Mouse (Mus musculus) MEL (cell line): ENCODE results near the gene Dot1l. TPM values are rescaled to one million over a fixed set of nuclear protein-coding genes. Genes with fewer than 3 reads are reported as not detected.

Experiments used
- DNase-seq: peaks from one replicate; pipeline ENCODE4 v3.0.0; 2011; ENCODE audit warnings: low read depth, low spot score
- H3K27ac ChIP-seq: 2 replicates; pipeline ENCODE4 v1.5.1; 2012; ENCODE audit warnings: low read depth, mild to moderate bottlenecking, control low read depth, low read length, moderate library complexity; ENCODE audit not compliant: control insufficient read depth
- H3K27me3 ChIP-seq, 2 experiments: fragments of 150-350 bp in 1 of 2; sonication (generic) in 1 of 2; 2 replicates each; pipeline ENCODE4 v1.6.1; 2012; ENCODE audit warnings: low read length in 2 of 2, mild to moderate bottlenecking in 2 of 2, improper control_type of control experiment in 1 of 2, moderate library complexity in 1 of 2; ENCODE audit not compliant: insufficient read depth in 2 of 2, control insufficient read depth in 1 of 2
- H3K36me3 ChIP-seq, 2 experiments: 2 replicates each; pipeline ENCODE4 v1.6.1; 2012 to 2014; ENCODE audit warnings: low read length in 2 of 2, improper control_type of control experiment in 1 of 2, inconsistent platforms in 1 of 2, mild to moderate bottlenecking in 1 of 2; ENCODE audit not compliant: insufficient read depth in 2 of 2, control insufficient read depth in 1 of 2
- H3K4me1 ChIP-seq, 2 experiments: fragments of 150-350 bp in 1 of 2; sonication (generic) in 1 of 2; 2 replicates each; pipeline ENCODE4 v1.6.1; 2012; ENCODE audit warnings: low read length in 2 of 2, improper control_type of control experiment in 1 of 2, mild to moderate bottlenecking in 1 of 2; ENCODE audit not compliant: insufficient read depth in 2 of 2, control insufficient read depth in 1 of 2
- H3K4me3 ChIP-seq, 2 experiments: fragments of 150-350 bp in 1 of 2; sonication (generic) in 1 of 2; 2 replicates each; pipeline ENCODE4 v1.5.1; 2012; ENCODE audit warnings: low read depth in 2 of 2, low read length in 2 of 2, mild to moderate bottlenecking in 2 of 2, moderate library complexity in 2 of 2, control low read depth in 1 of 2, improper control_type of control experiment in 1 of 2; ENCODE audit not compliant: control insufficient read depth in 1 of 2, insufficient read depth in 1 of 2
- H3K79me2 ChIP-seq: 2 replicates; pipeline ENCODE4 v1.6.1; 2012; ENCODE audit warnings: mild to moderate bottlenecking, low read length, moderate library complexity; ENCODE audit not compliant: control insufficient read depth, poor library complexity, insufficient read depth
- H3K9ac ChIP-seq: 2 replicates; pipeline ENCODE4 v1.6.1; 2012; ENCODE audit warnings: low read depth, mild to moderate bottlenecking, control low read depth, low read length, moderate library complexity; ENCODE audit not compliant: control insufficient read depth, poor library complexity, severe bottlenecking
- H3K9me3 ChIP-seq: fragments of 150-350 bp; sonication (generic); replicated peaks from 2 replicates; pipeline ENCODE4 v1.6.1; 2012; ENCODE audit warnings: mild to moderate bottlenecking, low read length, improper control_type of control experiment, moderate library complexity; ENCODE audit not compliant: insufficient read depth
- BHLHE40 ChIP-seq: IDR thresholded peaks from 2 replicates; pipeline ENCODE4 v1.6.1; 2012; ENCODE audit warnings: low read depth, mild to moderate bottlenecking, inconsistent platforms, low read length, improper control_type of control experiment, borderline replicate concordance
- CHD1 ChIP-seq: IDR thresholded peaks from 2 replicates; pipeline ENCODE4 v1.6.1; 2012; ENCODE audit warnings: low read depth, mild to moderate bottlenecking, inconsistent platforms, low read length, improper control_type of control experiment
- CHD2 ChIP-seq: IDR thresholded peaks from 2 replicates; pipeline ENCODE4 v1.6.1; 2011; ENCODE audit warnings: low read length, improper control_type of control experiment
- CTCF ChIP-seq, 3 experiments: IDR thresholded peaks in 2 of 3; conservative IDR thresholded peaks in 1 of 3; 2 replicates each; pipeline ENCODE4 v1.5.1; 2011 to 2012; ENCODE audit warnings: low read length in 3 of 3, low read depth in 2 of 3, mild to moderate bottlenecking in 2 of 3, improper control_type of control experiment in 1 of 3, inconsistent platforms in 1 of 3, mixed read lengths in 1 of 3, moderate library complexity in 1 of 3; ENCODE audit not compliant: control insufficient read depth in 1 of 3, insufficient read depth in 1 of 3, poor library complexity in 1 of 3, severe bottlenecking in 1 of 3
- E2F4 ChIP-seq: IDR thresholded peaks from 2 replicates; pipeline ENCODE4 v1.6.1; 2011; ENCODE audit warnings: low read depth, low read length, improper control_type of control experiment, borderline replicate concordance
- ELF1 ChIP-seq: IDR thresholded peaks from 2 replicates; pipeline ENCODE4 v1.6.1; 2014; ENCODE audit warnings: low read depth, mild to moderate bottlenecking, inconsistent platforms, low read length, improper control_type of control experiment, moderate library complexity
- EP300 ChIP-seq, 2 experiments: IDR thresholded peaks; 2 replicates each; pipeline ENCODE4 v1.6.1; 2011; ENCODE audit warnings: improper control_type of control experiment in 2 of 2, low read length in 2 of 2, low read depth in 1 of 2, mild to moderate bottlenecking in 1 of 2
- ETS1 ChIP-seq: IDR thresholded peaks from 2 replicates; pipeline ENCODE4 v1.6.1; 2012; ENCODE audit warnings: low read depth, mild to moderate bottlenecking, inconsistent platforms, low read length, improper control_type of control experiment, moderate library complexity
- GABPA ChIP-seq: IDR thresholded peaks from 2 replicates; pipeline ENCODE4 v1.6.1; 2012; ENCODE audit warnings: low read depth, mild to moderate bottlenecking, inconsistent platforms, low read length, improper control_type of control experiment, moderate library complexity
- HCFC1 ChIP-seq: IDR thresholded peaks from 2 replicates; pipeline ENCODE4 v1.6.1; 2012; ENCODE audit warnings: low read depth, mild to moderate bottlenecking, inconsistent platforms, low read length, improper control_type of control experiment, moderate library complexity
- JUND ChIP-seq: IDR thresholded peaks from 2 replicates; pipeline ENCODE4 v1.6.1; 2011; ENCODE audit warnings: low read depth, mild to moderate bottlenecking, improper control_type of control experiment, low read length
- MAFK ChIP-seq: IDR thresholded peaks from 2 replicates; pipeline ENCODE4 v1.6.1; 2011; ENCODE audit warnings: low read depth, mild to moderate bottlenecking, low read length, improper control_type of control experiment, borderline replicate concordance
- MAX ChIP-seq: IDR thresholded peaks from 2 replicates; pipeline ENCODE4 v1.6.1; 2011; ENCODE audit warnings: low read length, improper control_type of control experiment
- MAZ ChIP-seq: IDR thresholded peaks from 2 replicates; pipeline ENCODE4 v1.6.1; 2012; ENCODE audit warnings: low read depth, mild to moderate bottlenecking, inconsistent platforms, low read length, improper control_type of control experiment
- MXI1 ChIP-seq: IDR thresholded peaks from 2 replicates; pipeline ENCODE4 v1.6.1; 2011; ENCODE audit warnings: mild to moderate bottlenecking, low read depth, low read length, improper control_type of control experiment
- NELFE ChIP-seq: IDR thresholded peaks from 2 replicates; pipeline ENCODE4 v1.6.1; 2011; ENCODE audit warnings: low read depth, low read length, improper control_type of control experiment
- NRF1 ChIP-seq: IDR thresholded peaks from 2 replicates; pipeline ENCODE4 v1.6.1; 2014; ENCODE audit warnings: low read depth, mild to moderate bottlenecking, inconsistent platforms, low read length, improper control_type of control experiment, moderate library complexity; ENCODE audit not compliant: poor library complexity, insufficient read depth, severe bottlenecking
- POLR2A ChIP-seq, 2 experiments: IDR thresholded peaks; 2 replicates each; pipeline ENCODE4 v1.6.1; 2011 to 2012; ENCODE audit warnings: low read length in 2 of 2, mild to moderate bottlenecking in 2 of 2, control low read depth in 1 of 2, improper control_type of control experiment in 1 of 2, low read depth in 1 of 2, moderate library complexity in 1 of 2; ENCODE audit not compliant: control insufficient read depth in 1 of 2, insufficient read depth in 1 of 2, poor library complexity in 1 of 2
- POLR2AphosphoS2 ChIP-seq: IDR thresholded peaks from 2 replicates; pipeline ENCODE4 v1.6.1; 2011; ENCODE audit warnings: low read length, improper control_type of control experiment
- POLR2AphosphoS5 ChIP-seq: IDR thresholded peaks from 2 replicates; pipeline ENCODE4 v1.6.1; 2012; ENCODE audit warnings: low read depth, borderline replicate concordance, mild to moderate bottlenecking, inconsistent platforms, low read length, moderate library complexity, mixed read lengths
- RAD21 ChIP-seq: IDR thresholded peaks from 2 replicates; pipeline ENCODE4 v1.6.1; 2011; ENCODE audit warnings: mild to moderate bottlenecking, low read depth, low read length, improper control_type of control experiment
- SIN3A ChIP-seq: IDR thresholded peaks from 2 replicates; pipeline ENCODE4 v1.6.1; 2012; ENCODE audit warnings: low read length, improper control_type of control experiment, inconsistent platforms
- SMC3 ChIP-seq: IDR thresholded peaks from 2 replicates; pipeline ENCODE4 v1.6.1; 2011; ENCODE audit warnings: low read depth, low read length, improper control_type of control experiment
- TAL1 ChIP-seq: IDR thresholded peaks from 2 replicates; pipeline ENCODE4 v1.6.1; 2012; ENCODE audit warnings: mild to moderate bottlenecking, inconsistent platforms, low read length, moderate library complexity, mixed read lengths
- TBP ChIP-seq: IDR thresholded peaks from 2 replicates; pipeline ENCODE4 v1.8.0; 2011; ENCODE audit warnings: low read depth, low read length, improper control_type of control experiment
- TCF12 ChIP-seq: IDR thresholded peaks from 2 replicates; pipeline ENCODE4 v1.6.1; 2014; ENCODE audit warnings: low read depth, mild to moderate bottlenecking, inconsistent platforms, low read length, improper control_type of control experiment, moderate library complexity
- UBTF ChIP-seq: IDR thresholded peaks from 2 replicates; pipeline ENCODE4 v1.6.1; 2012; ENCODE audit warnings: low read depth, mild to moderate bottlenecking, inconsistent platforms, low read length, improper control_type of control experiment, moderate library complexity, borderline replicate concordance; ENCODE audit not compliant: insufficient read depth
- USF1 ChIP-seq: IDR thresholded peaks from 2 replicates; pipeline ENCODE4 v1.6.1; 2014; ENCODE audit warnings: low read depth, mild to moderate bottlenecking, inconsistent platforms, low read length, improper control_type of control experiment, moderate library complexity
- ZKSCAN1 ChIP-seq: IDR thresholded peaks from 2 replicates; pipeline ENCODE4 v1.6.1; 2012; ENCODE audit warnings: low read depth, mild to moderate bottlenecking, inconsistent platforms, low read length, improper control_type of control experiment, moderate library complexity
- ZMIZ1 ChIP-seq: IDR thresholded peaks from 2 replicates; pipeline ENCODE4 v1.6.1; 2012; ENCODE audit warnings: low read depth, mild to moderate bottlenecking, inconsistent platforms, low read length, improper control_type of control experiment, moderate library complexity
- ZNF384 ChIP-seq: IDR thresholded peaks from 2 replicates; pipeline ENCODE4 v1.6.1; 2012; ENCODE audit warnings: low read depth, mild to moderate bottlenecking, inconsistent platforms, low read length, improper control_type of control experiment
- polyA plus RNA-seq, 2 experiments: library from polyadenylated mRNA; stranded (reverse) in 1 of 2; unstranded in 1 of 2; fragments of >175 nt in 1 of 2; fragments of >200 nt in 1 of 2; gene quantifications; 2 replicates each; pipeline versions ENCODE4 v1.2.1 to v1.2.4; 2012; ENCODE audit warnings: low replicate concordance in 2 of 2, low read depth in 1 of 2; ENCODE audit not compliant: insufficient read length in 2 of 2, insufficient read depth in 1 of 2, missing spikeins in 1 of 2
- total RNA-seq: library from RNA; depleted of rRNA; stranded (reverse); fragments of 300-350 nt; gene quantifications from 2 replicates; pipeline ENCODE4 v1.2.3, GENCODE M21; 2012

Dot1l gene
- total and polyA plus RNA-seq, 3 experiments: 15.0 to 70.6 TPM; not detected in 1

DNA sequence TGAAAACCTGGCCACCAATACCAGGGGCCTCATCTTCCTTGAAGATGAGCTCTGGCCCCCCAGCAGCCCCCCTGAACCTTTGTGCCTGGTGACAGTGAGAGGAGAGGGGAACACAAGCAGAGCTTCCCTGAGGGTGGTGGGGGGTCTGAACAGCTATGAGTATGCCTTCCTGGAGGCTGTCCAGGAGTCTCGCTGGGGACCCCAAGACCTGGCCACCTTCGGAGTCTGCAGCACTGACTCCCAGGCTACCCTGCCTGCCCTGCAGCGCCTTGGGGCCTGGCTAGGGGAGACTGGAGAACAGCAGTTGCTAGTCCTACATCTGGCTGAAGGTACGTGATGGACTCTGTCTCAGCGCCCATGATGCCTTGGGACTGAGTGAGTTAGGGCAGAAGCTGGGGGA lies 50.3 kb downstream of the Dot1l start:
- H3K4me3 ChIP-seq: no peak overlapping the region
- no peaks in the 10 kb centered on the region for H3K27me3 ChIP-seq
- DNase-seq: no peak
- no peak overlapping the region for H3K27ac ChIP-seq
- no peaks in the 10 kb centered on the region for H3K36me3 ChIP-seq
- H3K79me2 ChIP-seq: peaks cover 12% of the 10 kb centered on the region
- no peak for TF ChIP-seq MAZ
- TF ChIP-seq MAFK: no peak
- no peak for TF ChIP-seq MXI1
- no peak for TF ChIP-seq GABPA
- TF ChIP-seq, all 39 proteins: peak for 0
- peaks cover 0 to 7% of the 10 kb centered on the region in 2 experiments; a peak in 1 of 4 replicates for H3K4me1 ChIP-seq
- no peak overlapping the region for H3K9ac ChIP-seq
- no peaks in the 10 kb centered on the region for H3K9me3 ChIP-seq

DNA sequence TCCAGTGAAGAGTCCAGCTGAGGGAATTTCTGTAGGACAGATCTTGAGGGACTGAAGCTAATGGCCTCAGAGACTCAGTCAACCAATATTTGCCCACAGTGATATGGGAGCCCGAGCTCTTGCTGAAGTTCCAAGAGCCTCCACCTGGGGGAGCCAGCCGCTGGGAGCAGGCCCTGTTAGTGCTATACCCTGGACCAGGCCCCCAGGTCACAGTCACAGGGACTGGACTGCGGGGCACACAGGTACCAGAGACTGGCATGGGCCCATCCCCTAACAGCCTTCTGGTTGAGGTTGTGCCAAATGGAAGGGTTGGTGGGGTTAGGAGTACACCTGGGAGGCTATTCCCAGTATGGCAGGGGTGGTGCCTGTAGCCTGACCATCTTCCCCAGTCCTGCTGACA lies 50.9 kb downstream of the Dot1l start:
- H3K9ac ChIP-seq: no peak overlapping the region
- no peaks in the 10 kb centered on the region for H3K36me3 ChIP-seq
- H3K4me3 ChIP-seq: no peak overlapping the region
- H3K27ac ChIP-seq: no peak overlapping the region
- H3K4me1 ChIP-seq: 0 out of 4 replicates have a peak, but pooled peaks cover 0 to 5% of the 10 kb centered on the region in 2 experiments
- peak; percentile 81 for DNase-seq
- H3K9me3 ChIP-seq: no peaks in the 10 kb centered on the region
- H3K79me2 ChIP-seq: peaks cover 7% of the 10 kb centered on the region
- no peaks in the 10 kb centered on the region for H3K27me3 ChIP-seq
- TF ChIP-seq ZKSCAN1: no peak
- TF ChIP-seq EP300 (IDR thresholded peaks at IDR 0.05; ENCODE audit: low read depth in 1 of 2, low read length in 2 of 2): no peak
- peak; percentile 71 for TF ChIP-seq RAD21
- TF ChIP-seq ETS1: no peak
- peak; percentile 15; the same call in 1 of the 2 replicates for TF ChIP-seq TCF12
- no peak for TF ChIP-seq ELF1
- no peak for TF ChIP-seq UBTF
- peak; percentile 11; the same call in 1 of the 2 replicates for TF ChIP-seq HCFC1
- TF ChIP-seq GABPA: no peak
- no peak for TF ChIP-seq MAFK
- TF ChIP-seq CHD2: no peak
- TF ChIP-seq E2F4: no peak
- no peak for TF ChIP-seq CHD1
- no peak; the same call in 1 of the 2 replicates for TF ChIP-seq ZMIZ1
- peak; percentile 74 to 87 (median 83) for TF ChIP-seq CTCF (IDR thresholded peaks at IDR 0.05 in 2 of 3, conservative IDR thresholded peaks at IDR 0.05 in 1 of 3; ENCODE audit: control insufficient read depth in 1 of 3, insufficient read depth in 1 of 3, low read depth in 2 of 3, low read length in 3 of 3, poor library complexity in 1 of 3, severe bottlenecking in 1 of 3)
- peak; percentile 44; the same call in 1 of the 2 replicates for TF ChIP-seq BHLHE40
- TF ChIP-seq ZNF384: no peak
- no peak for TF ChIP-seq POLR2AphosphoS2
- 0 out of 2 replicates have a peak, but pooled peaks have one; percentile 10 for TF ChIP-seq NRF1
- TF ChIP-seq TBP: no peak
- TF ChIP-seq POLR2AphosphoS5: no peak
- TF ChIP-seq MAZ: peak; percentile 67; the same call in 1 of the 2 replicates
- TF ChIP-seq MAX: no peak
- TF ChIP-seq POLR2A (IDR thresholded peaks at IDR 0.05; ENCODE audit: control insufficient read depth in 1 of 2, insufficient read depth in 1 of 2, low read depth in 1 of 2, low read length in 2 of 2, poor library complexity in 1 of 2): no peak; a peak in 1 of 4 replicates
- no peak for TF ChIP-seq NELFE
- TF ChIP-seq SMC3: peak; percentile 78
- TF ChIP-seq USF1: no peak
- no peak for TF ChIP-seq TAL1
- 0 out of 2 replicates have a peak, but pooled peaks have one; percentile 41 for TF ChIP-seq JUND
- no peak for TF ChIP-seq MXI1
- TF ChIP-seq SIN3A: peak; percentile 48
